Mouse (Mus musculus): ENCODE data around the gene Babam2. TPM values are rescaled to one million over a fixed set of nuclear protein-coding genes. Genes with fewer than 3 reads are reported as not detected.
"Not testable (repeated sequence)": the region's sequence is repeated elsewhere in the genome, so short reads cannot be mapped to it uniquely, and the experiment has no call there.

The Babam2 gene
- polyA plus RNA-seq, 1 experiment from 2014 or later: 32.3 TPM

DNA sequence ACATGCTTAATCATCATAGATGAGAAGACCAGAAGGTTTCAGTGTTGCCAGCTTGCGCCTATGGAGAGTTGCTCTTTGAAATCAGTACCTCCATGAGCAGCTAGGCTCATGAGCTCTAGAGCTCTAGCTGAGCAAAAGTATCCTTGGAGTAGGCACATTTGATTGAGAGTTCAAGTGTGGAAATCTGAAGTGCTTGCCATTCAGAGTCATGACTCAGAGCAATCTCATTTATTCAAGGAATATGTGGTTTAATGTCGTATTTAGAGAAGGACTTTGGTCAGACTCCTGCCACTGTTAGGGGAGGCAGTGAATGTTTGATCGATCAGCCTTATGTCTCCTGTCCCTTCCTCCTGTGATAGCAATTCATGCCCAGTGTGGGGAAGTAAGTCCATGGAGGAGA lies 147.4 kb downstream of the Babam2 start:
- no peaks in the 10 kb centered on the region for H3K36me3 ChIP-seq (ENCODE audit: control insufficient read depth, insufficient read depth, low read length)
- no peak overlapping the region for H3K4me3 ChIP-seq (ENCODE audit: low read depth, low read length)
- ATAC-seq (no peak), DNase-seq (ENCODE audit: low spot score) (no peak)
- no peak overlapping the region for H3K4me2 ChIP-seq (ENCODE audit: low read length)
- H3K9me3 ChIP-seq (replicated peaks; ENCODE audit: control insufficient read depth, low read length): no peaks in the 10 kb centered on the region
- WGBS: 93% methylated on average over 3 of the region's 3 CpGs
- no peaks in the 10 kb centered on the region for H3K27me3 ChIP-seq (replicated peaks; ENCODE audit: control insufficient read depth, insufficient read depth, low read length)
- H3K9ac ChIP-seq (ENCODE audit: low read length): no peak overlapping the region
- H3K27ac ChIP-seq (ENCODE audit: low read depth, low read length): no peak overlapping the region
- H3K4me1 ChIP-seq (ENCODE audit: control insufficient read depth, insufficient read depth, low read length): no peaks in the 10 kb centered on the region

- no peak overlapping the region for H3K9ac ChIP-seq (ENCODE audit: low read length)
- H3K4me2 ChIP-seq (ENCODE audit: low read length): no peak overlapping the region
- H3K27ac ChIP-seq (ENCODE audit: low read depth, low read length): no peak overlapping the region
- no peaks in the 10 kb centered on the region for H3K27me3 ChIP-seq (replicated peaks; ENCODE audit: control insufficient read depth, insufficient read depth, low read length)
- DNase-seq (ENCODE audit: low spot score): no peak
- no peak for ATAC-seq
- H3K4me1 ChIP-seq (ENCODE audit: control insufficient read depth, insufficient read depth, low read length): no peaks in the 10 kb centered on the region
- no peaks in the 10 kb centered on the region for H3K36me3 ChIP-seq (ENCODE audit: control insufficient read depth, insufficient read depth, low read length)
- no peak overlapping the region for H3K4me3 ChIP-seq (ENCODE audit: low read depth, low read length)
- no peaks in the 10 kb centered on the region for H3K9me3 ChIP-seq (replicated peaks; ENCODE audit: control insufficient read depth, low read length)
Measured at GRCm38 (mm10) chr5:31846971-31847370, 149.5 kb downstream of the Babam2 start.

DNA sequence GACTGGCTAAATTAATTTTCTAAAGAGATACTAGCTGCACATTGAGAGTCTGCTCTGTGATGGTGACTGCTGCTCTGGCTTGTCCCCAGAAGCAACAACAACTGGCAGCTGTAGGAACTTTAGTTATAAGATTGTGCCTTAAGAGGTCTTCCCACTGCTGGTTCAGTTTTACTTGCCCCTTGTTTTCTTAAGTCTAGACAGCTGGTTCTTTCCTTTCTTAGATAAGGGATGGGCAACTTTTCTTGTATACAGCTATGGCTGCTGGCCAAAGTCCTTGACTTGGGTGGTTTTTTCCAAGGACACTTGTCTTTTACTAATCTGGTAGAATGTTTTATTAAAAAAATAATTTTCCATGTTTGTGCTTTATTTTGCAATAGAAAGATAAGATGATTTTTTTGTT lies 151.5 kb downstream of the Babam2 start:
- Histone ChIP-seq H3K4me1 (ENCODE audit: control insufficient read depth, insufficient read depth, low read length) (no peaks in the 10 kb centered on the region), H3K36me3 (ENCODE audit: control insufficient read depth, insufficient read depth, low read length) (no peaks in the 10 kb centered on the region), H3K27ac (ENCODE audit: low read depth, low read length) (no peak overlapping the region), H3K9ac (ENCODE audit: low read length) (no peak overlapping the region), H3K9me3 (replicated peaks; ENCODE audit: control insufficient read depth, low read length) (no peaks in the 10 kb centered on the region), H3K27me3 (replicated peaks; ENCODE audit: control insufficient read depth, insufficient read depth, low read length) (no peaks in the 10 kb centered on the region), H3K4me3 (ENCODE audit: low read depth, low read length) (no peak overlapping the region), H3K4me2 (ENCODE audit: low read length) (no peak overlapping the region)
- DNase-seq (ENCODE audit: low spot score) (no peak), ATAC-seq (no peak)

GRCm38 (mm10) chr5:31852786-31853185 lies 155.3 kb downstream of the Babam2 start:
- Histone ChIP-seq H3K4me3 (ENCODE audit: low read depth, low read length) (no peak overlapping the region), H3K36me3 (ENCODE audit: control insufficient read depth, insufficient read depth, low read length) (no peaks in the 10 kb centered on the region), H3K9me3 (replicated peaks; ENCODE audit: control insufficient read depth, low read length) (no peaks in the 10 kb centered on the region), H3K27me3 (replicated peaks; ENCODE audit: control insufficient read depth, insufficient read depth, low read length) (no peaks in the 10 kb centered on the region), H3K4me1 (ENCODE audit: control insufficient read depth, insufficient read depth, low read length) (no peaks in the 10 kb centered on the region), H3K4me2 (ENCODE audit: low read length) (no peak overlapping the region), H3K27ac (ENCODE audit: low read depth, low read length) (no peak overlapping the region), H3K9ac (ENCODE audit: low read length) (no peak overlapping the region)
- DNase-seq (ENCODE audit: low spot score) (no peak), ATAC-seq (no peak)
- 86% methylated on average over 1 of the region's 1 CpGs for WGBS

- Histone ChIP-seq H3K4me3 (ENCODE audit: low read depth, low read length) (no peak overlapping the region), H3K27ac (ENCODE audit: low read depth, low read length) (no peak overlapping the region), H3K4me1 (ENCODE audit: control insufficient read depth, insufficient read depth, low read length) (no peaks in the 10 kb centered on the region), H3K36me3 (ENCODE audit: control insufficient read depth, insufficient read depth, low read length) (no peaks in the 10 kb centered on the region), H3K9ac (ENCODE audit: low read length) (no peak overlapping the region), H3K4me2 (ENCODE audit: low read length) (no peak overlapping the region), H3K27me3 (replicated peaks; ENCODE audit: control insufficient read depth, insufficient read depth, low read length) (no peaks in the 10 kb centered on the region), H3K9me3 (replicated peaks; ENCODE audit: control insufficient read depth, low read length) (no peaks in the 10 kb centered on the region)
- DNase-seq (ENCODE audit: low spot score) (no peak), ATAC-seq (no peak)
- WGBS: 98% methylated on average over 1 of the region's 1 CpGs
Measured at GRCm38 (mm10) chr5:31853831-31854230, 156.3 kb downstream of the Babam2 start.

- not testable (repeated sequence) for H3K4me3 ChIP-seq (ENCODE audit: low read depth, low read length); DNase-seq (ENCODE audit: low spot score); H3K27ac ChIP-seq (ENCODE audit: low read depth, low read length); H3K27me3 ChIP-seq (replicated peaks; ENCODE audit: control insufficient read depth, insufficient read depth, low read length); H3K4me1 ChIP-seq (ENCODE audit: control insufficient read depth, insufficient read depth, low read length); H3K36me3 ChIP-seq (ENCODE audit: control insufficient read depth, insufficient read depth, low read length); ATAC-seq; H3K9ac ChIP-seq (ENCODE audit: low read length); H3K4me2 ChIP-seq (ENCODE audit: low read length); H3K9me3 ChIP-seq (replicated peaks; ENCODE audit: control insufficient read depth, low read length)
- 88% methylated on average over 10 of the region's 10 CpGs for WGBS
Measured at GRCm38 (mm10) chr5:31858877-31859276, 161.4 kb downstream of the Babam2 start.

- Histone ChIP-seq H3K4me3 (ENCODE audit: low read depth, low read length) (no peak overlapping the region), H3K9me3 (replicated peaks; ENCODE audit: control insufficient read depth, low read length) (no peaks in the 10 kb centered on the region), H3K36me3 (ENCODE audit: control insufficient read depth, insufficient read depth, low read length) (no peaks in the 10 kb centered on the region), H3K27ac (ENCODE audit: low read depth, low read length) (no peak overlapping the region), H3K27me3 (replicated peaks; ENCODE audit: control insufficient read depth, insufficient read depth, low read length) (no peaks in the 10 kb centered on the region), H3K4me1 (ENCODE audit: control insufficient read depth, insufficient read depth, low read length) (no peaks in the 10 kb centered on the region), H3K4me2 (ENCODE audit: low read length) (no peak overlapping the region), H3K9ac (ENCODE audit: low read length) (no peak overlapping the region)
- 90% methylated on average over 1 of the region's 1 CpGs for WGBS
- ATAC-seq (no peak), DNase-seq (ENCODE audit: low spot score) (no peak)
Measured at GRCm38 (mm10) chr5:31860426-31860825, 162.9 kb downstream of the Babam2 start.

GRCm38 (mm10) chr5:31860831-31861624 lies 163.5 kb downstream of the Babam2 start:
- Histone ChIP-seq H3K9me3 (replicated peaks; ENCODE audit: control insufficient read depth, low read length) (no peaks in the 10 kb centered on the region), H3K27me3 (replicated peaks; ENCODE audit: control insufficient read depth, insufficient read depth, low read length) (no peaks in the 10 kb centered on the region), H3K4me3 (ENCODE audit: low read depth, low read length) (no peak overlapping the region), H3K27ac (ENCODE audit: low read depth, low read length) (no peak overlapping the region), H3K9ac (ENCODE audit: low read length) (no peak overlapping the region), H3K4me2 (ENCODE audit: low read length) (no peak overlapping the region), H3K36me3 (ENCODE audit: control insufficient read depth, insufficient read depth, low read length) (no peaks in the 10 kb centered on the region), H3K4me1 (ENCODE audit: control insufficient read depth, insufficient read depth, low read length) (no peaks in the 10 kb centered on the region)
- ATAC-seq: no peak
- no peak for DNase-seq (ENCODE audit: low spot score)
- 93% methylated on average over 5 of the region's 5 CpGs for WGBS

DNA sequence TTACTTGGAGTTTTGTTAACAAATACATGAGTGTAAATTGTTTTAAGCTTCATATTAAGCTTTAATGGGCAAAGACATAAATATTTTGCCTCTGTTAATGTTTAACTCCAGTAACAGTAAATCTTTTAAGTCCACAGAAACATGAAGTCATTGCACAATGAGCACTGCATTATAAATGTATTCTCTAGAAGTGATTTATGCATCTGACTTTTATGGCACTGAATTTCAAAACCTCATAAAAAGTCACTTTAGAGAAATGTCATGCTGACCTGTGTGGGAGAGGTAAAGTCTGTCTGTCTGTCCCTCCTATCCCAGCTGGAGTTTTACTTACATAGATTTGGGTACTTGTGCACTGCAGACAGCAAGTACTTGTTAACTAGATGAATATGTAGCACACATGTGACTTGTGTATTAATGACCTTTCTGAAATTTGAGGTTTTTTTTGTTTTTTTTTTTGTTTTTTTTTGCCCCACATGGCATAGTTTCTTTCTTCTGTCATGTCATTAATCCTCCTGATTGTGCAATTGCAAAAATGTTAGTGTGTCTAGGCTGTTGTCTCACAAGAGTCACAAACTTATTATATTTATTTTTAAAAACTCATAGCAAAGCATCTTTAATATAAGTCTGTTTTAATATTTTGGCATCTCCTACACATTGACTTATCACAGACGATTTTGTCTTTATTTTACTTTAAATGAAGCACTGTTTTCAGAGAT lies 165.4 kb downstream of the Babam2 start:
- WGBS: 87% methylated on average over 1 of the region's 1 CpGs
- Histone ChIP-seq H3K4me3 (ENCODE audit: low read depth, low read length) (no peak overlapping the region), H3K9ac (ENCODE audit: low read length) (no peak overlapping the region), H3K36me3 (ENCODE audit: control insufficient read depth, insufficient read depth, low read length) (no peaks in the 10 kb centered on the region), H3K9me3 (replicated peaks; ENCODE audit: control insufficient read depth, low read length) (no peaks in the 10 kb centered on the region), H3K4me2 (ENCODE audit: low read length) (no peak overlapping the region), H3K27me3 (replicated peaks; ENCODE audit: control insufficient read depth, insufficient read depth, low read length) (no peaks in the 10 kb centered on the region), H3K4me1 (ENCODE audit: control insufficient read depth, insufficient read depth, low read length) (no peaks in the 10 kb centered on the region), H3K27ac (ENCODE audit: low read depth, low read length) (no peak overlapping the region)
- no peak for ATAC-seq
- no peak for DNase-seq (ENCODE audit: low spot score)

Measured in forebrain, embryonic 14.5 days (tissue).